Mouse (Mus musculus) thymus, adult 2 months (tissue): ENCODE measurements around the gene Trappc2.

Experiments
- CTCF ChIP-seq: fragments of 200-500 bp; IDR thresholded peaks from 2 replicates; pipeline ENCODE4 v1.5.1; 2012; ENCODE audit warnings: mild to moderate bottlenecking, control low read depth, low read length, moderate library complexity, borderline replicate concordance; ENCODE audit not compliant: control insufficient read depth, poor library complexity, insufficient read depth; ENCODE audit errors: extremely low read depth
- POLR2A ChIP-seq: fragments of 200-500 bp; IDR thresholded peaks from 2 replicates; pipeline ENCODE4 v1.6.1; 2012; ENCODE audit warnings: mild to moderate bottlenecking, low read length, control low read depth, moderate library complexity; ENCODE audit not compliant: control insufficient read depth, poor library complexity, insufficient read depth; ENCODE audit errors: extremely low read depth

DNA sequence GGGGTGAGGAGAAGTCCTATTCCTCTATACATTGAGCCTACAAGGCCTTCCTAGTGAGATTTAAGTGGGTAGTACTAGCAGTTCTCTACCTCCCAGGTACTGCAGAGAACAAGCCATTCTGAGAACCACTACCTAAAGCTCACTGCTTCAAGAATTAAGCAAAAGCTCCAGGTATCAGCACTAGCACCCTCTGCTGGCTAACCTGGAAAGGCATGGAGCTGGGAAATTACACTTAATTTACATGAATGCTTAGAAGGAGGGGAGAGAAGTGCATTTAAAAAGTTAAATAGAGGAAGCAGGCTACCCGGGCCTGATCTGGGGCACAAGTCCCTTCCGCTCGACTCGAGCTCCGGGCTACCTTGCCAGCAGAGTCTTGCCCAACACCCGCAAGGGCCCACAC is 24.2 kb upstream of the Trappc2 start:
- TF ChIP-seq CTCF: no peak
- no peak for TF ChIP-seq POLR2A
